Mouse (Mus musculus): ENCODE results near the gene Gucy2c. TPM values are rescaled to one million over a fixed set of nuclear protein-coding genes. Genes with fewer than 3 reads are reported as not detected.
A peak's percentile ranks its signal among the peaks of the same experiment; 100 is the strongest.
"Not testable (repeated sequence)": the region's sequence is repeated elsewhere in the genome, so short reads cannot be mapped to it uniquely, and the experiment has no call there.

Gene Gucy2c
- total RNA-seq, 1 experiment from 2014 or later = 0.23 TPM

DNA sequence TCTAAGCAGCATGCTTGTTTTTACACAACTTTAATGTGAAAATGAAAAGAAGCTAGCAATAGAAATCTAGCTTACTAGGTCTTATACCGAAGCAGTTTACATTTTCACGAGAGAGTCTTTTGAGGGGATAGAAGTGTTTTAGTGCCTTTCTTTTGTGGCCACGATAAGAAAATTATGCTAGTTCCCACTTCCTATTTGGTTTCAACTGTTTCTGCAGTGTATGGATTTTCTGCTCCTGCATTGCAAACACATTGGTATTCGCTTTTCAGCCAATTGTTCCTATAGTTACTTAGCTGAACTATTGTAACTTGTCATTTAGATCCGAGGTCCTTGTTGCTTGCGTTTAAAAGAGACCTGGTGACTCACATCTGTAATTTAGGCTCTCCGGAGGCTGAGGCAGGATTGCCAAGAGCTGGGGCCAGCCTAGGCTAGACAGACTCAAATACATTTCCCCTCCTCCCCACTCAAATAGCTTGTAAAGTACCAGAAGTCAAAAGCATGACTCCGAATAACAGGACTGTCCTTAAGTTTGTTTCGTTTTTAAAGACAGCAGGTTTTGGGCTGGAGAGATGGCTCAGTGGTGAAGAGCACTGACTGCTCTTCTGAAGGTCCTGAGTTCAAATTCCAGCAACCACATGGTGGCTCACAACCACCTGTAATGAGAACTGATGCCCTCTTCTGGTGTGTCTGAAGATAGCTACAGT is 23.3 kb upstream of the Gucy2c start:
- ATAC-seq (ENCODE audit: extremely low read depth, insufficient number of reproducible peaks, low FRiP score, poor library complexity, severe bottlenecking) = no peak

- ATAC-seq (ENCODE audit: extremely low read depth, insufficient number of reproducible peaks, low FRiP score, poor library complexity, severe bottlenecking) = peak; percentile 63
Measured at GRCm38 (mm10) chr6:136803739-136804633, 22.4 kb upstream of the Gucy2c start, which contains the start of gene Hist4h4. TSS of gene Hist4h4 (minus strand) at chr6:136804415.

GRCm38 (mm10) chr6:136803093-136803738 is 21.7 kb upstream of the Gucy2c start:
- no peak for ATAC-seq (ENCODE audit: extremely low read depth, insufficient number of reproducible peaks, low FRiP score, poor library complexity, severe bottlenecking)

GRCm38 (mm10) chr6:136801274-136801673 is 19.7 kb upstream of the Gucy2c start:
- no peak for ATAC-seq (ENCODE audit: extremely low read depth, insufficient number of reproducible peaks, low FRiP score, poor library complexity, severe bottlenecking)

- ATAC-seq (ENCODE audit: extremely low read depth, insufficient number of reproducible peaks, low FRiP score, poor library complexity, severe bottlenecking) = no peak
Measured at GRCm38 (mm10) chr6:136800710-136801109, 19.1 kb upstream of the Gucy2c start.

DNA sequence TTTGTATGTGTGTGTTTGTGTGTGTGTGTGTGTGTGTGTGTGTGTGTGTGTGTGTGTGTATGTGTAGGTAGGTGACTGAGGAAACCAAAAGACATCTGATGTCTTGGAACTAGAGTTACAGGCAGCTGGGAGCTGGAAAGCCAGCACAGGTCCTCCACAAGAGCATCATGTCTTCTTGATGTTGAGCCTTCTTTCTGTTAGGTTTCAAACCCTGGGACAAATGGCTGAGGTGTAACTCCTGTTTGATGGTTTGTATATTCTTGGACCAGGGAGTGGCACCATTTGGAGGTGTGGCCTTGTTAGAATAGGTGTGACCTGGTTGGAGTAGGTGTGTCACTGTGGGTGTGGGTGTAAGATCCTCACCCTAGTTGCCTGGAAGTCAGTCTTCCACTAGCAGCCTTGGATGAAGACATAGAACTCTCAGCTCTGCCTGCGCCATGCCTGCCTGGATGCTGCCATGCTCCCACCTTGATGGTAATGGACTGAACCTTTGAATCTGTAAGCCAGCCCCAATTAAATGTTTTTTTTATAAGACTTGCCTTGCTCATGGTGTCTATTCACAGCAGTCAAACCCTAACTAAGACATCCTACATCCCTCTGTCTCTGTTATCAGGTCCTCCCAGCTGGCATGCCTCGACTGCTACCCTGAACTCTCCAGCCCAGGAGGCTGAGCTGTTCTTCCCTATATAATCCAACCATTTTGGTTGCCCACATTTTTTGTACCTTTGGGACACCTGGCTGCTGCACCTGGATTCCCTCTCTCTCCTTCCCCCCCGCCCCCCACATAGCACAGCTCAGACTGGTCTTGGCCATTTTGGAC is 16.5 kb upstream of the Gucy2c start:
- ATAC-seq (ENCODE audit: extremely low read depth, insufficient number of reproducible peaks, low FRiP score, poor library complexity, severe bottlenecking) = not testable (repeated sequence)

GRCm38 (mm10) chr6:136795850-136796249 is 14.3 kb upstream of the Gucy2c start:
- ATAC-seq (ENCODE audit: extremely low read depth, insufficient number of reproducible peaks, low FRiP score, poor library complexity, severe bottlenecking) = no peak

GRCm38 (mm10) chr6:136795110-136795509 is 13.5 kb upstream of the Gucy2c start:
- ATAC-seq (ENCODE audit: extremely low read depth, insufficient number of reproducible peaks, low FRiP score, poor library complexity, severe bottlenecking) = no peak

DNA sequence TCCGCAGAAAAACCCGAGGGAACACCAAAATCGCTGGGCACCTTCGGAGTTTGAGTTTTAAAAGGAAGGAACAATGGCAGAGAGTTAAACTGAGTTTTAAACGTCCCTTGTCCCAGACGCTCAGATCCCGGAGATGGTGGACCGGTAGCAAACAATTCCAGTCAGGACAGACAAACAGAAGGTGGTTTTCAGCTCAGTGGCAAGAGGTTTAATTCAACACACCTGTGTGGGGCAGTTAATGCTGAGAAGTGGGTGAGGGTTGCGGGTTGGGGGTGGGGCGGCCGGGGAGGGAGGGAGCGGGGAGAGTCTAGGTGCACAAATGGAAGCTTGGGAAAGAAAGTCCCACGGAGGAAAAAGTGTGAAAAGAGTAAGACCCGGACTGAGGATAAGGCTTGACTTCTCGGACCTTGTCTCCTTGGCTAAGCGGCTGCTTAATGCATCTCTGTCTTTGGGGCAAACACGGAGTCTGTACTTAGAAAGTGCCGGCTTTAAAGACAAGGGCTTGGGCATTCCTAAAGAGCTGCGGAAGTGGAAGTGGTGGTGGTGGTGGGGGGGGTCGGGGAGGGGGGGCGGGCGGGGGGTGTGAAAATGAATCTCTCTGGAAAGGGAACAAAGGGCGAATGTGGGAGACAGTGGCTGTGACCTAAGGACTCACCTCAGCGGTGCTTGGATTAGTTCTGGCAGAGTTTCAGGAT is 12.4 kb upstream of the Gucy2c start:
- peak; percentile 39; the same call in 1 of the 2 replicates for ATAC-seq (ENCODE audit: extremely low read depth, insufficient number of reproducible peaks, low FRiP score, poor library complexity, severe bottlenecking)

DNA sequence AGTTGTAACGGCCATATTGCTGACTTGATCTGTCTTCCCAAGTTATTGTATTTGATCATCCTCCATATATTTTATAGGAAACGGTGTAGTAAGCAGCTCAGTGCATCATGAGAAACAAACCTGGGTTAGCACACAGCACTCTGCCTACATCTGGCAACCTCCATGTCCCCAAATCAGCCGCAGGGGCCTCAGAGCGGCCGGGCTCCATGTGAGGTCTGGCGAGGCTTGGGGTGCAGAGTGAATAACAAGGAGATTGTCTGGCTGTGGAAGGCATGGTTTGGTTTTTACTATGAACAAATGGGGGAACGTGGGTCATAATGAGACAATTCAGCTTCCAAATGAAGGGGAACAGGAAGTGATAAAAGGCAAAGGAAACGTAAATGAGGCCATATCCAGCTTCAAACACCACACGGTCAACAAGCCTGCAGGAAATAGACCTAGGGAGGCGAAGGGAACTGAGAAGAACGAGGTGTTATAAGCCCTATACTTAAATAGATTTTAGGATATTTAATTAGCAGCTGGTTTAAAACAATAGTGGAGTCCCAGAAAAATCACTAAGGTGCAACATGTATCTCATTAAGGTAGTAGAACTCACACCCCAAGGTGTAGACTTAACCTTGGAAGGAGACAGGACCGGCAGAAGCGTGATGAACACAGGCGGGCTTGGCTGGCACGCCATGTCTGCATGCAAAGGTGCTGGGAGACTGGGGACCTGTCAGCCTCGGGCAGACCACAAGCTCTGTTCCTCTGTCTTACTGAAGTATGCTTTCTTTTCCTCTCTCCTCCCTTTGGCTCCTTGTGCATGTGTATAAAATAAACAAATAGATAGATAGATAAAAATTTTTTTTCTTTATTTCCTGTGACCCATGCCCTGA is 11.6 kb upstream of the Gucy2c start:
- no peak for ATAC-seq (ENCODE audit: extremely low read depth, insufficient number of reproducible peaks, low FRiP score, poor library complexity, severe bottlenecking)

DNA sequence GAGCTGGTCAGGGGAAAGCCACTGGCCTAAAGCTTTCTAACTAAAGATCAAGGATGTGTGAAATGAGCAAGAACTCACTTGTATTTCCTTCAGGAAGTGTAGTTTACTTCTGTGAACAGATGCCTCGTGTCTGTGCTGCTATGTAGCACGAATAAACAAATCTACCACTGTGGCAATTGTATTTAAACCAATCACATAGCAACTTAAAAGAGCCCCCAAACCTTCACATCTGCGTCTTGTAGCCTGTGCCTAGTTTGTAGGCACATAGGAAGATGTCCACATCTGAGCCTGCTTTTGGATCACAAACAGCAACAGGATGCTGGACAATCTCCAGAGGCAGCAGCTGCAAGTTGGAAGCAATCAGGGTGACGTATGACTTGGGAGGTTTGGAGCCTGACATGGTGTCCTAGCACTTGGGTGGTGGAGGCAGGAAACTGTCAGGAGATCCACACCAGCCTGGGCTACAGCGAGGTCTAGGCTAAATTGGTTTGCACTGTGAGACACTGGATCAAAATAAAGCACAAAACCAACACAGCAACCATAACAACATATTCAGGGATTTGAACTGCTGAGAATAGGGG is 7.9 kb upstream of the Gucy2c start:
- no peak for ATAC-seq (ENCODE audit: extremely low read depth, insufficient number of reproducible peaks, low FRiP score, poor library complexity, severe bottlenecking)

GRCm38 (mm10) chr6:136782761-136783160 is 1.2 kb upstream of the Gucy2c start:
- no peak for ATAC-seq (ENCODE audit: extremely low read depth, insufficient number of reproducible peaks, low FRiP score, poor library complexity, severe bottlenecking)

DNA sequence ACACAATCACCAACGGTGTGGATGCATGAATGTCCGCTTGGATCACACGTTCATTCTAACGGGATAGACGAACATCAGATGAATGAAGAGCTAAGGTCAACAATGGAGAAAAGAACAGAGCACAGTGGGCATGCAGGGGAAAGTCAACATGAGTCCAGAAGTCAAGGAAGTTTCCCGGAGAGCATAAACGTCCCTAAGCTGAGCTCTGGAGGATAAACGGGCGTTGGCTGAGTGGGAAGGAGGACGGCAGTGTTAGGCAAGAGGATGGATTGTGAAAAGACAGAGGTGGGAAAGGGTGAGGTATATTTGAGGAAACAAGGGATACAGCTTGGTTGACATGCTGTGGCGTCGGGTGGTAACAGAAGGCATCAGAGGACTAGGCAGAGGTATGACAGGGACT is 581 bp upstream of the Gucy2c start:
- no peak for ATAC-seq (ENCODE audit: extremely low read depth, insufficient number of reproducible peaks, low FRiP score, poor library complexity, severe bottlenecking)

DNA sequence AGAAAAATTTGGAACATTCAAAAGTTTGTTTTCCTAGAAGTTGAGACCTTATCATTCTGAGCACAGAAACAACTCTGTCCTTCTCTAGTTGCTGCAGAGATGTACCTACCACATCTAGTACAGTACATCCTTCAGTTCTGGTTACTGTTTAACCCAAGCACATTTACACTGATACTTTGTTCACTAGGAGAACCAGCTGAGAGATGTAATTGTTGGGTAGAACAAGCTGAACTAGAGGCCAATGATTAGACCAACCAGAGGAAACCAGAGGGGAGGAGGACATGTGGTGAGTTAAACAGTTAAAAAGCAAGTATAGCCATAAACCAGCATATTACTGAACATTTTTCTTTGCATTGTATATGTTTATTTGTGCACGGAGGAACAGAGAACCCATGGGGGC is 5.2 kb downstream of the Gucy2c start:
- no peak for ATAC-seq (ENCODE audit: extremely low read depth, insufficient number of reproducible peaks, low FRiP score, poor library complexity, severe bottlenecking)

DNA sequence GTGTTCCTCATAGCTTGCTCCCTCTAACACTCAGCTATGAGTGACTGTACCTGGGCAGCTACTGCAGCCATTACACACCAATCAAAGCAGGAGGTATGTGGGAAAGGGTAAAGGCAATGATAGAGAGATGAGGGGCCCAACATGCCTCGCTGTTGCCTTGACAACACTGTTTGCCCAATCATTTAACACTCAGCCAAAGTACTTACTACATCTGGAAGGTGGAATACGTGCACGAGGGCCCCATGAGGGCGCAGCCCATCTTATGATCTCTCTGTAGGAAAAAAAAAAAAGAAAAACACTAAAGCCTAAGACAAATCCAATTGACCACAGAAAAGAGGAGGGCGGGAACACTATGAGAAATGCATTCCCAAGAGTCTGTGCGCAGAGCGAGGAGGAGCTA is 11.7 kb downstream of the Gucy2c start:
- no peak for ATAC-seq (ENCODE audit: extremely low read depth, insufficient number of reproducible peaks, low FRiP score, poor library complexity, severe bottlenecking)

GRCm38 (mm10) chr6:136769143-136769542 is 12.4 kb downstream of the Gucy2c start:
- no peak for ATAC-seq (ENCODE audit: extremely low read depth, insufficient number of reproducible peaks, low FRiP score, poor library complexity, severe bottlenecking)

GRCm38 (mm10) chr6:136763912-136764311 is 17.7 kb downstream of the Gucy2c start:
- ATAC-seq (ENCODE audit: extremely low read depth, insufficient number of reproducible peaks, low FRiP score, poor library complexity, severe bottlenecking) = no peak

Measured in neutrophil, adult 5-6 weeks (primary cell).